Mouse (Mus musculus) adrenal gland, adult 18-20 months (tissue): ENCODE measurements around the gene Cym. TPM values are rescaled to one million over a fixed set of nuclear protein-coding genes. Genes with fewer than 3 reads are reported as not detected.

ENCODE experiments used
- DNase-seq, 2 experiments: peaks; one replicate each; pipeline ENCODE4 v3.0.0; 2021 to 2022; ENCODE audit warnings: low spot score in 2 of 2
- long read RNA-seq, 2 experiments: library from polyadenylated mRNA; stranded (forward); transcript quantifications; one replicate each; pipeline ENCODE4 v2.0.0; 2021
- total RNA-seq, 2 experiments: library from RNA; stranded (reverse); gene quantifications; 1 replicate in 1 of 2; 2 replicates in 1 of 2; pipeline ENCODE4 v1.2.3; 2021

Cym gene
- total RNA-seq: under 1 TPM in 1 of 2 experiments, not detected in 1; 0.32 TPM
- long read RNA-seq, experiment 1, partial matches to known transcripts: 1 of 2 reads
- long read RNA-seq, experiment 1, other reads (novel, unspliced or antisense): 1 of 2 reads
- long read RNA-seq, experiment 2: 0 reads

DNA sequence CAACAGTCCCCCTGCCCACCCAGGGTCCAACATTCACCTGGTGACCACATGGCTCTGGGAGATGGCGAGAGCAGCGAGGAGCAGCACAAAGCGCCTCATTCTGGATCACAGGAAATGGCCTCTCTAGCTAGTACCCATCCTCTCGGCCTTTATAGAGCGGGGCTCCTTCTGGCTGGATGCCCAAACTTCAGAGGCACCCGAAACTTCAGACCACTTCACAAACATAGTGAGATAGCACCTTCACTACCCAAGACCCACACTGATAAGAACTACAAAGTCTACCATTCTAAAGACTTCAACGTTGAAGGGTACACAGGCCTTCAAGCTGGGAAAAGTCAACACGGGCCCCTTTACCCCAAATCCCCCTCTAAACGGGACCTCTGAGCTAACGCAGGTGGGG lies at the start of gene Cym:
TSS of gene Cym (minus strand) at position 125 of the 400 bp plus-strand sequence.
- DNase-seq: no peak

DNA sequence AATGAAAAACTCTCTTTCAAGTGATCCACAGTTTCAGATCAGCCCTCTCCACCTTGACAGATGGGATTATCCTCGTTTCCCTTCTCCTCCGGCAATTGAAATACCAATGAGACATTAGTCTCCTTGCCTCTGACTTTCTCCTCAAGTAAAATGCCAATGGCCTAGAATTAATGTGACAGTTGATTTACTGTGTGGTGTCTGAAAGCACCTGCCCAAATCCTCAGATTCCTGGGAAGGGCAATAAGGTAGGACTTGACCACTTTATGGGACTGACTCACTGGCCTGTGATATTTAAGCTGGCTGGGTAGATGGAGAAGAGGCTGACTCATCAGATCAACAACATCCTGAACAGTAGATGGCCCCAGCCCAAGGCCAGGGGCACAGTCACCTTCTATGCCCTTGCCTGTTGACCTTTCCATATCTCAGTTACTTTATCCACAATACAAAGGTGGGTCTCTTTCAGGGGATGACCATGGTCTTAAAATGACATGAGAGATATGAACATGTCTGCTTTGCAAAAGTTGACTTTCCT lies 45.3 kb upstream of the Cym start:
- peak in 1 of 2 experiments; percentile 17 for DNase-seq

DNA sequence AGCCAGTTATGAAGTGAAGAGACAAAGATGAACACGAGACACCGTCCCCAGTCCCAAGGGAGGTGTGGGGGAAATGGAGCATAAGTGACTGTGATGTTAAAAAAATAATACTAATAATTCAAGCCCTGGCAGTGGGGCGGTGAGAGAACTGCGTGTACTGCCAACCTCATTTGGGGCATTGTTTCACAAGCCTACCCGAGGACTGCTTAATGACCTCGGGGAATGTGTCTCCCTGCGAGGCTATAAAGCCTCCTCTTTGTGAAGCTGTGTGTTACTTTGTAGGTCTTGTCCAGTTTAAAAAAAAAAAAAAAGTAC lies 40.3 kb upstream of the Cym start:
- peak in 1 of 2 experiments; percentile 28 for DNase-seq

DNA sequence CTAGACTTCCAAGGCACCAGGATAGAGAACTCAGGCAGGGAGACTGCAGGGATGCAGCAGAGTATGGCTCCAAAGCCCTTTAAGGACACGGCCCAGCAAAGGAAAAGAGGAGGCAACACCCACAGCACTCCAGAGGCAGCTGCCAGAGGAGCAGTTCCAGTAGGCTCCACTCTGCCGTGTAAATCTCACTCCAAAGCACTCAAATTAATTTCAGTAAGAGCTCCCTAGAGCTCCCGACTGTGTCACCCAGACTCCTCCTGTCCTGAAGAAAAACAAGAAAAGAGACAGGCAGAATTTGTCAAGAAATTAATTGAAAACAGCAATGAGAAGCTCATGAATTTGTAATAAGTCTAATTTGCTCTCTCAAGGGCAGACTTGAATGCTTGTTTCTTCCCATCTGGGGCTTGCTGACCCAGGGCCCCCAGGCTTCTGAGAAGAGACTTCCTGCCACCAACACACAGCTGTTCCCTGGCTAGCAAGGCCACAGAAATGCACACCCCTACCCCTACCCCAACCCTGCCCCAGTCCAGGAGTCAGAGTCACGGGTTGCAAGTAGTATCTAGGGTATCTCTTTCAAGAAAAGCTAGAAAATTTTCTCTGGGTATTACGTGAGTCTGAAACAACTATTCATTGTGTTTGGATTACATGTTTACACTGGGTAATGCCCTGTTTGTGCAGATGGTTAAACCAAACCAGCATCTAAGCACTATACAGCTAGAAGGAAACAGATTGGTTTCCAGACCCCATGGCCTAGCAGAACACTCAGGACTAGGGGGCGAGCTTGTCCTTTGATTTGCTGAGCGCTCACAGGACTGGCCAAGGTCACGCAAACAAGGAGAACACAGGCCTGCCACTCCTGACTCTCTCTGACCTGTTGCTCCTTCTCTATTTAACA lies 39.7 kb upstream of the Cym start:
- DNase-seq: no peak

DNA sequence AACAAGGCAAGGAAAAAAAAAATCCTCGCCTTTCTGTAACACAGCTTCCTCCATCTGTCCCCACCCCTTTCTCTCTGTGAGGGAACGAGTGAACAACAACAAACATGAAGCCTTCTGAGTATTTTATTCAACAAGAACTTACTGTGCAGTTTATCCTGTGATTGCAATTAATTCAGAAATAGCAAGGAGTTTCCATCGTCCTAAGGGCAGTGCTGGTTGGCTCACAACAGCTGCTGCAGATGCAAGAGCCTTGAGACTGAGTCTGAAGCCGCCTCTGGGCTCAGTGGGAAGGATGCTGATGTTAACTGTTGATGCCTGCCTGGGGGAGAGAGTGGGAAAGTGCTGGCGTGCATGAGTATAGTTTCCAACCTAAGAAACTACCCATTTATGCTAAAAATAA lies 36.4 kb upstream of the Cym start:
- DNase-seq: no peak

DNA sequence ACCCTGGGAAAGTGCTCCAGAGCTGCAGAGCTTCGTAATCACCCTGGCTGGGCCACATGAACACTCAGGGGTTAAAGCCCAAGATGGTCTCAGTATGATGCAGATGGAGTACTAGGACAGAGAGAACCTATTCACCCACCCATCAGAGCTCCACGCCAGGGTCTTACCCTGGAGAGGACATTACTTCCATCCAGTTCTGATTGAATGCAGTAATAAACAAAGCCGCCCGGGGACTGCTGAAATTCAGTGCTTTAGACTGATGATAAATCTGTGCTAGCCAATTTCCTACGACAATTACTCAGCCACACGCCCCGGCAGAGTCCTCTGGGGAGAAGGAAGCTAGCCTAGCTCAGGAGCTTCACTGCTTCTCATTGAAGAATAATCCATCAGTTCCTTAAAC lies 35.2 kb upstream of the Cym start:
- DNase-seq: no peak

DNA sequence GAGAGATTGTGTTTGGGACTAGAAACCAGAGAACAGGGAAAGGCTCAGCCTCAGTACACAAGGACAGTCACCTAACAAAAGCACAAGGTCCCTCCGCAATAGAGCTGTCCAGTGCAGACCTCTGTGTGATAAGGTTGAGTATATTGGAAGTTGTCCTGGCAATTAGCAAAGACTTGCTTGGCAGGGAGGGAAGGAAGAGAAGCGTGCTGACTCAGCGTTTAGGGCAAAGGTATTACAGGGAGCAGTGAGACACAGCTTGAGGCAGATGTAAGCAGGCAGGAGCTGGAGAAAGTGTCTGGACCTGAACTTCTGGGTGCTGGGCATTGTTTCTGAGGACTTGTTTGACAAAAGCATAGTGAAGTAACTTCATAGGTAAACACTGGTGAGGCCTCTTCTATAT lies 34.5 kb upstream of the Cym start:
- no peak for DNase-seq

DNA sequence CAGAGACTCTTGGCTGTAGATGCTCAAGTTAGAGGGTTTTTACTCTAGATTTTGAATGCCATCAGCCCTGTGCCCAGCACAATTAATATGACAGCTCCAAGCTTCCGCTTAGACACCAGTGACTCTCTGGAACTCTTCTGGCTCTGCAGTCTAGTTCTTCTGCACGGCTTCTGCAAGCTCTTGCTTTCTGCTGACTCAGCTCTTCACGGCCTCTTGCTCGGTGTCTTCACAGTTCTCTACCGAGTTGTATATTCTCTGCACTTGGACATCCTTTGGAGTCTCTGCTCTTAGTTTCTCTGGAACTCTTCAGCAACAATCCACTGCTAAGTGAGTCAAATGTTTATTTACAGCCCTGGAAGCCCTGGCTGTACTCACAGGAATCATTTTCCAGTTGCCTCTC lies 32.4 kb upstream of the Cym start:
- DNase-seq: no peak

DNA sequence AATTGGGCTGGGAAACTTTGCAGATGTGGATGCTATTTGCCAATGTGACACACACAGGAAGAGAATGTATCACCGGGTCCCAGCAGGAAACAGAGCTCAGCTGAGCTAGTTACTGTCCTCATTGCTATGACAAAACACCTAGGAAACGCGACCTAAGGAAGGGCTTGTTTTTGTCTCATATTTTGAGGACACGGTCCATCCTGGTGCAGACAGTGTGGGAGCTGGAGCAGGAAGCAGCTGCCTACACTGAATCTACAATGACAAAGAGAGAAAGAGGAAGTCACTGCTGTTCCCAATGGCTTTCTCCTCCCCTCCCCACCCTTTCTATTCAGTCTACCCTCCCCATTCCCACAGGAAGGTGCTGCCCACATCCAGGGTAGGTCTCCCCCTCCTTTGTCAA lies 30.5 kb upstream of the Cym start:
- no peak for DNase-seq

DNA sequence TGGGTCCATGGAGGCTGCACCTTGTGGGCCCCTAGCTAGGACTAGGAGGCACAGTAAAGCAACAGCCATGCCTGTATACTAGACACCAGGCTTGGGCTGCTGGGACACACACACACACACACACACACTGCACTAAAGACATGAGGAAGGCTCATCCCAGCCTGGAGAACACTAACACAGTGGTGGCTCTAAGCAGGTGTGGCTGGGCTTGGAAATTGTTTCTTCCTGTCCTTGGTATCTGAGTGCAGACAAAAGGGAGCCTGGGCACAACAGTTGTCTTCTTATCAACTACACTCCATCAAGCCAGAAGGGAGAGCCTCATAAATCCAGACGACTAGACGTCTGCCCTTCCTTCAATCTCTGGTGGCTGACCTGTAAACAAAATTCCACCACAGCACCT lies 28.8 kb upstream of the Cym start:
- DNase-seq: no peak

DNA sequence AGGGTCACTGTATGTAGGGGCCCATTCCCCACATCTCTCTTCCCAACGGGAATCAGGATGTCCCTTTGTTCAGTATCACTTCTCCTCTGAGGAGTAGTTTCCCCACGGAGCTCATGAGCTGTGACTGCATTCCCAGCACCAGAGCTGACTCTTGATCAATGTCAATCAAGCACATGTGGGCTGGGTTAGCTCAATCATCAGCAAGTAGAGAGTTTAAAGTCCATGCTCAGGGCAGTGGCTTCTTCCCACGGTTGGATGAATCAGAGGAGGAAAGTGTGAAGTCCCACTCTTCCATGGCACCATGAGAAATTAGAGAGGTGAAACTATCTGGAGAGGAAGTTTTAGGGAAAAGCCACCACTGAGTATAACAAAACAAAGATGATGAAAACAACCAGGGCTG lies 27.5 kb upstream of the Cym start:
- no peak for DNase-seq

DNA sequence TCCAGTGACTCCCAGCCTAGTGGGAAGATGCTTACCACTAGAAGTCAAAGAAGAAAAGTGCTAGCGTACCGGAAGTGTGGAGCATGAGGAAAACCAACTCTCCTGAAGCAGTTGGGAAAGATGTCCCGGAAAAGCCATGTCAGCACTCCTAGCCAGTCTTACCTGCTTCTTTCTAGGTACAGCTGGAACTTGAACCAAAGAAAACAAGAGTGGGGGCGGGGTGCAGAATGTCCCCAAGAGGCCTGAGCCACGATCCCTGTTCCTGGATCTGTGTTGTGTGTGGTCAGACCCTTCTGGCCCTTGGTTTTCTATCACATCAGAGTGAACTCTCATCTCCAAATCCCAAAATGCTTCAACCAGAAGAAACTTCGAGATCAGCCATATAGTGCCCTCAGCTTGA lies 25.3 kb upstream of the Cym start:
- no peak for DNase-seq

DNA sequence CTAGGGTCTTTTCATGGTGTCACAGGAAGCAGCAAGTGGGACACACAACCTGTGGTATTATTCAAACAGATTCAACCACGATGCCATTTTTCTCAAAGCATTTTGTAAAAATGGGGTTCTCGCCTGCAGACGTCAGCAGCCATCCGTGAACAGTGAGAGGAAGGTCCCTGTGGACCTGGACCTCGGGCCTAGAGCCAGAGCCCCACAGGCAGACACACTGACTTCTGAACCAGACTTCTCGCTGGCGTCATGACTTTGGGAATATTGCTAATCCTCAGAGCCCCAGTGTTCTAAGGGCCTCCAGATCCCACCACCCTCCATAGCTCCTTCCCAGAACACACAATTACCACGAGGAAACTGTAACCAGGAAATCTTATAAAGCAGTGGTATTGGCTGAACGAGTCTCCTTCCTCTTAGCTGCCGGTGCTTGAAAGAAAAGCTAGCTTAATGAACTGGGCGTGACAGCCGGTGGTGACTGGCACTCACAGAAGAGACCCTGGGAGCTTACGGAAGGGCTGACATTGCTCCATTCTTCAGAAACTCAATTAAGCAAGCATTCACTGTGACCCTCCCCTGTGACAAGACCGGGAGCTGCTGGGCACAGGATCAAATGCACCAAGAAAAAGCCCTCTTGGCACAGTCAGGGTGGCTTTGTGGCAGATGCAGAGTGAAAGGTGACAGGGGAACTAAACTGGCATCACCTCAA lies 20.0 kb upstream of the Cym start:
- DNase-seq: no peak

DNA sequence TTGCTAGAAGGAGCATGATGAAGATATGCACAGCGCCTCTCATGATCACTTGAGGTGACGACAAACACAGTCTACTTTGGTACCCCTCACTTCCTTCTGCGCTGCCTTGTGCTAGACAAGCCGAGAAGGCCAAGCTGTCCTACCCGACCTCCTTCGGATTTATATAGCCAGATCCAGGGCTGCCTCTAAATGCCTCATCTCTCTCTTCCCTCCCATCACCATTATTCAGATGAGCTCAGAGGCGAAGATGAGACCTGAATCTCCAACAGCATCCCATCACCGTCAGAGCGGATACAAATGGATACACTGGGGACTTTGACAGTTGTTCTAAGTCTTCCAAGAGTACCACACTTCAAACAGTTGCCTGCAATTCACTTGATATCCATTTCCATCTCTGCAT lies 18.1 kb upstream of the Cym start, which contains the start of gene Prok1:
TSS of gene Prok1 (minus strand) at position 101 of the 400 bp plus-strand sequence.
- DNase-seq: no peak

DNA sequence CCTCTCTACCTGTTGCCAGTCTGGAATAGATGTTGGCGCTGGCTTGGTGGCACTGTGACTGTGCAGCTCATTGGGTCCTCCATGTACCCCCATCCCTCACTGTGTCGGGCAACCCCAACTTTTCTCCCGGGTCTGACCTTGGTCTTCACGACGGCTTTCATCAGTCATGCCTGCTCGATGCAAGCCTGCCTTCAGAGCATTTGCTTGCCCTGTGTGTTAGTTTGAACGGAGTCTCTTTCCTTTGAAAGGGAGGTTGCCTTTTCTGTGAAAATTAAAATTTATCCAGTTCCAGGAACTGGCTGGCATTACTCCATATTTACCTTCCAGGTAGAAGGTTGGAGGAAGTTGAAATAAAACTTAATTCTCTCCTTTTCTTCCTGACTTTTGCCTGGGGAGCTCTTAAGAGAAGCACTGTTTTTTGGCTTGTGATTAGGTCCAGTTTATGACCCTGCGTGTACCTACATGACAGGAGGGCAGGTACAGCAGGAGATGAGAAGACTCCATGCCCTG lies 17.0 kb upstream of the Cym start:
- DNase-seq: no peak

DNA sequence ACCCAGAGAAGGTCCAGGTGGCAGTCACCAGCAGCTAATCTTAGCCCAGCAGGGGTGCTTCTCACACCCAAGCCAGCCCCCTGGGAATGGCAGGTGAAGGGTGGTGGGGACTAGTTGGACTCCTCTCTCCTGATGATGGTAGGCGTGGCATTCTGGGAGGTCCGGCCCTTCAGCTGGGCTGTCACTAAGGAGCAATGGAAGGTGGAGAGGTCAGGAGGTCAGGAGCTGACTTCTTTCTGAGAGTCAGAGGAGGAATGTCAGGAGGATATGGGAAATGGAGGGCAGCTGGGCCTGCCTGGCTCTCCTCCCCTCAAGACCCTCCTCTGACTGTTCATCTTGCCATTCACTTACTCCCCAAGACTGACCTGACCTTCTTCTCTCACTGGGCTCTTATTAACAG lies 16.5 kb upstream of the Cym start:
- no peak for DNase-seq

DNA sequence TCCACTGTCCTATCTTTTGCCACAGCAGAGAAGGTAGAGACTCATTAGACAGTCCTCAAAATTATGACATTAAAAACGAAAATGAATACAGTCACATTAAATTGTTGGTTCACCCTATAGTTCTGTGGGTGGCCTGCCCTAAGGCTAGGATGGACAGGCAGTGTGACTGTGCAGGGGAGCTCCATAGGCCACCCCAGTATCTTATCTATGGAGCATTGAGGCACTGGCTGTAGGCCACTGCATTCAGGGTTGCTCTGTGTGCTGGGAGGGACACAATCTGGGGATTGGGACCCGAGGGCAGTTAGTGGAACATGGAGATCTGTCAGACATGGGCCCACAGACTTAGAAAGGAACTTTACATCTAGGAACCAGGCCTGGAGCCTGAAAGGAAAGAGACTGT lies 12.4 kb upstream of the Cym start:
- no peak for DNase-seq

DNA sequence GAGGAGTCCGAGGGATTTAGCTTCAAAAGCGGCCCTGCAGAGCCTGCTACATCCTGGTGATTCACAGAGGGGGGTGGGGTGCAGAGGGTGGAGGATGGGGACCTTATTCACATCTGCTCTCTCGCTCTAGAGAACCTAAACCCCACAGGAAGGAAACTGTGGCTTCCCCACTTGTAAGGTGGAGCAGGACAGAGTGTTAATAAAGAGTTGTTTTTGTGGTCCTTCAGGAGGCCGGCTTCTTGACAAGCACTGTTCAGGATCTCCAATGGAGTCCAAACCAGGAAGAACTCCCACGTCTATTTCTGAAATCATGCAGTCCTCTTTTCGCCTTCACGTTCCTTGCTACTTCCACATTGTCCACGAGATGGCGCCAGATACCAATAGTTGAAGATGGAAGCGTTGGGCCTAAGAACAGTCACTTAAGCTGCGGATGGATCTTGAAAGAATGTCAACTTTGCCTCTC lies 11.8 kb upstream of the Cym start:
- DNase-seq: peak; percentile 81 to 88

DNA sequence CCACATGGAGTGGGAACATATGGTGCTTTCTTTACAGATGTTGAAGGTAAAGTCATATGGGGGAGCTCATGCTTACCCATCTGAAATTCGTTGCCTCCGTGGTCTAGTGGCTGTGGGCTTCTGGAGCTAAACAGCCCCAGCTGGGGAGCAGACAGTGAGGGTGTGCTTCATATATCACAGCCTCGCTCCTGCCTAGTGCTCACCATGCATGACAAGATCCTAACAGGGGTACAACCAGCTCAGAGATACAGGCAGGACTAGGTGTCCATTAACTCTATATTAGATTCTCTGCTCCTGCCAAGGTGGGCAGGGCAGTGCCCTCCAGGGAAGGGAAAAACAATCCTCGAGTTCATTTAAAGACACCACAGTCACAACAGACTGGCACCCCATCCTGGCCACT lies 9.7 kb upstream of the Cym start:
- DNase-seq: no peak

DNA sequence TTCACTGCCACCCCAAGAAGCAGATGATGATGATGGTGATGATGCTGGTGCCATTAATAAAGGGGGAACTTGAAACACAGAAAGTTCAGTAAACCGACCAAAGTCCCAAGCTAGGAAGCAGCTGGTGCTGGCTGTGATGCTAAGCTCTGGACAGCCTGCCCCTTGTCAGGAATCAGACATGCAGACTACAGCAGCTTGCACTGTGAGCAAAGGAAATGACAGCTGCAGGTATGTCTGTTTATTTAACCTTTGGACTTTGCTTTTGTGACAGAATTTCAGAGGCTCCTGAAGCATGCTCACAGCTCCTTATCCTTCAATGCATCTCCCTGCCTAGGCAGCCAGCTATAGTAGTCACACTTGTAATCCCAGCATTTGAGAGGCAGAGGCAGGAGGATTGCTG lies 9.0 kb upstream of the Cym start, which contains the start of gene A630076J17Rik:
TSS of gene A630076J17Rik (plus strand) at position 88 of the 400 bp plus-strand sequence.
- DNase-seq: no peak

DNA sequence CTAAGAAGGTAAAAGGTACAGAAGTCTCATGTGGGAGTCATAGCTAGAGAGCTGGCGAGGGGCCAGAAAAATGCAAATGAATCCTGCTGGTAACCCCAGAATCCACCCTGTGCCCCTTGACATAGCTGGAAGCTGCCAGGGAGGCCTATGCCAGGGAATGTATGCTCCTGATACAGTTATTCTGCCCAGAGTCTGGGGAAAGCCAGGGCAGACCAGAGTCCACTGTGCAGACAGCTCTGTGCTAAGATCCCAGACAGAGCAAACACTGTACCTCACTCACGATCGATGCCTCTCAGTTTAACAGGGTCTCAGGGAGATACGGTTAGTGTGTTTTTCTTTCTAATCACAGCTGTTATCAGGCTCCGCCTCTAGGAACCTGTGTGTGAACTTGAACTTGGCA lies 8.3 kb upstream of the Cym start:
- no peak for DNase-seq

DNA sequence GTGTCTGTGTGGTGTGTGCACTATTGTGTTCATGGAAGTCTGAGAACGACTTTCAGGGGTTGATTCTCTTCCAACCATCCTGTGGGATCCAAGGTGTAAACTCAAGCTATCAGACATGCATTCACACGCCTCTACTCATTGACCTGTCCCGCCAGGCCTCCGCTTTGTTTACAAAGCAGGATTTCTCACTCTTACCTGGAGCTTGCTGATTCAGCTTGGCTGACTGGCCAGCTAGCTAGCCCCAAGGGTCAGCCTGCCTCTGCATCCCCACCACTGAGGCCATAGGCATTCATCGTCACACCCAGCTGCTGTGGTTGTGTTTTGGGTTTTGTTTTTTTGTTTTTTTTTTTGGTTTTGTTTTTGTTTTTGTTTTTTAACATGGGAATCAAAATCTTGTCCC lies 7.7 kb upstream of the Cym start:
- DNase-seq: no peak
